Mouse (Mus musculus) adrenal gland, postnatal 10 days (tissue): ENCODE results near the gene Gnpat. TPM values are rescaled to one million over a fixed set of nuclear protein-coding genes. Genes with fewer than 3 reads are reported as not detected.

ENCODE experiments used
- DNase-seq: peaks from one replicate; pipeline ENCODE4 v3.0.0; 2021; ENCODE audit warnings: mixed read lengths
- long read RNA-seq, 2 experiments: library from polyadenylated mRNA; stranded (forward); transcript quantifications; one replicate each; pipeline ENCODE4 v2.0.0; 2021
- total RNA-seq, 2 experiments: library from RNA; stranded (reverse); gene quantifications; 2 replicates each; pipeline ENCODE4 v1.2.3; 2021

Gene Gnpat
- 100 to 1,000 TPM; 126 to 173 TPM for total RNA-seq
- long read RNA-seq, experiment 1, transcript Gnpat-201 (16 exons, 2,984 nt): major isoform, 82 of 163 reads
- long read RNA-seq, experiment 1, partial matches to known transcripts: 24 of 163 reads
- long read RNA-seq, experiment 1, other reads (novel, unspliced or antisense): 56 of 163 reads
- long read RNA-seq, experiment 2, transcript Gnpat-201 (16 exons, 2,984 nt): major isoform, 32 of 87 reads
- long read RNA-seq, experiment 2, partial matches to known transcripts: 12 of 87 reads
- long read RNA-seq, experiment 2, other reads (novel, unspliced or antisense): 41 of 87 reads

- DNase-seq: peak; percentile 97
Measured at GRCm38 (mm10) chr8:124862321-124863162, at the start of gene Gnpat, which contains the start of gene 2810004N23Rik. Gene Gnpat, plus strand, starts transcription at chr8:124863033. Gene 2810004N23Rik, minus strand, starts transcription at chr8:124863120.

- DNase-seq: no peak
Measured at GRCm38 (mm10) chr8:124813326-124813725, 49.5 kb upstream of the Gnpat start.

DNA sequence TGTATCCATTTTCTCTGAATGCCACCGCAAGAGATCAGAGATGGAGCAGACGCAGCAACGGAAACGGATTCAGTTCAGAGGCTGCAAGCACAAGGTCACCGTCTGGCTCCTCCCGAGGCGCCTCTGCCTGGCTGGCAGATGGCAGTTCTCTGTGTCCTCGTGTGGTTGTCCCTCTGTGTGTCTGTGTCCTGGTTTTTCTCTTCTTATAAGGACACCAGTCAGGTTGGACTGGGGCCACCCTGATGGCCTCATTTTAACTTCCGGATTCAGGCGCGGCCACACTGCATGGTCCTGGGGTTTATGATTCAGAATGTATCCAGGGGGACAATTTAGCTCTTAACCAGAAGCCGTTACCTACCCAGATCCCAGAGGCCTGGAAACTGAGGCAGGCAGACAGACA, 47.0 kb upstream of the Gnpat start:
- DNase-seq: no peak

DNA sequence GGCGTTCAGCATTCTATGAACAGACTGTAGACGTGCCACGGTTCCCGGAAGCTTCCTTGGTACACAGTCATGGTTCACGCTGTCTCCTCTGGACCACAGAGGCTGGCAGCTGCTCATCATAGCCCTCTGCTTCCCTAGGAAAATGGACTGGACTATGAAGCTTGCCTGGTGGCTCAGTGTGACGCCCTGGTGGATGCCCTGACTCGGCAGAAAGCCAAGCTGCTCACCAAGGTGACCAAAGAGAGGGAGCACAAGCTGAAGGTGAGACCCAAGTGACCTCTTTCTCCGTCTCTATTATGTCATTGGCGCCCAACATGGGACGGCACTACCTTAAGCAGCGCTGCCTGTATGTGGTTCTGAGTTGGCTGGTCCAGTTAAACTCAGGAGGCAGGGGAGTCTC, 46.0 kb upstream of the Gnpat start:
- DNase-seq: no peak

GRCm38 (mm10) chr8:124817361-124817760, 45.5 kb upstream of the Gnpat start:
- no peak for DNase-seq

GRCm38 (mm10) chr8:124819612-124820115, 43.2 kb upstream of the Gnpat start:
- no peak for DNase-seq

- peak; percentile 43 for DNase-seq
Measured at GRCm38 (mm10) chr8:124820125-124820524, 42.7 kb upstream of the Gnpat start.

DNA sequence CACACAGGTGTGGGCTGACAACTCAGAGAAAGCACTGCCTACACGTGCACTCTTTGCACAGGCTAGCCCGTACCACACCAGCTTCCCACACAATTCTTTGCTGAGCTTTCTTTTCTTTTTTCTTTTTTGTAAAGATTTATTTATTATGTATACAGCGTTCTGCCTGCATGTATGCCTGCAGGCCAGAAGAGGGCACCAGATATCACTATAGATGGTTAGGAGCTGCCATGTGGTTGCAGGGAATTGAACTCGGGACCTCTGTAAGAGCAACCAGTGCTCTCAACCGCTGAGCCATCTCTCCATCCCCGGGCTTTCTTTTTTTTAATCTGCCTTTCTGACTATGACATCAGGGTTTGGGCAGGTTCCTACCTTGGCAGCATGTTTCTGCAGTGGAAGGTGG, 39.3 kb upstream of the Gnpat start:
- DNase-seq: no peak

DNA sequence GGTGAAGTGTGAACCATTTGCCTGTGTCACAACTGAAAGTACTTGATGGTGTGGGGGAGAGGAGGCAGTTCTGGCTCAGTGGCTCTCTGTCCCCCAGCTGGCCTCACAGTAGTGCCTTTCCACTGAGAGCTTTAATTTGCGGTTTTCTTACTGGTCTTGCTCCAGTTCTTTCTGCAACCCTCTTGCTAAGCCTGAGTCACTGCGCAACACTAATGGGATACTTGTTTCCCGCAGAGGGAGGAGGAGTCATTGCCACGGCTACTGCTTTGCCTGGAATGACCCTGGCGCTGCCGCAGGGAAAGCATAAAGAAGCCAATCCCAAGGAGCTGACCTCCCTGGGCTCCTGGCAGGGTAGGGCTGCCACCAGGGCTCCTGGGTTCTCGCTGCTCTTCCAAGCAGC, 36.2 kb upstream of the Gnpat start:
- peak; percentile 75 for DNase-seq

- DNase-seq: peak; percentile 77
Measured at GRCm38 (mm10) chr8:124827387-124827786, 35.4 kb upstream of the Gnpat start.

GRCm38 (mm10) chr8:124828561-124829240, 34.1 kb upstream of the Gnpat start:
- DNase-seq: no peak

DNA sequence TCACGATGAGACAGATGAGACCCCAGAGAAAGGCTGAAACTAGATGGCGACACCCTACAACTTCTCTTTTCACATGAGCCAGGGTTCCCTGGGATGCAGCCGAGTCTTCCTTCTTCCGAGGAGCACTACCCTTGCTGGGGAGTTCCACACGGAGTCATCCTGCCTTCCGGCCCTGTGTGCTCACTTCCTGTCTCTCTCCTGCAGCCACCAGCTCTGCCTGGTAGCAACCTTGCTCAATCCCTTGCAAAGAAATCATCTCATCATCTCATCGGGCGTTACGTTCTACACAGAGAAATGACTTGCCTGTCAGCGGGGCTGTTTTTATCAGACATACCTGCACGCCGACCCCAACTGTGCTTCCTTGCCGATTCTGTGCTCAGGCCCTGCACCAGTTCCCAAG, 32.8 kb upstream of the Gnpat start:
- DNase-seq: no peak

GRCm38 (mm10) chr8:124831531-124831930, 31.3 kb upstream of the Gnpat start:
- peak; percentile 73 for DNase-seq

- DNase-seq: no peak
Measured at GRCm38 (mm10) chr8:124831941-124832340, 30.9 kb upstream of the Gnpat start.

DNA sequence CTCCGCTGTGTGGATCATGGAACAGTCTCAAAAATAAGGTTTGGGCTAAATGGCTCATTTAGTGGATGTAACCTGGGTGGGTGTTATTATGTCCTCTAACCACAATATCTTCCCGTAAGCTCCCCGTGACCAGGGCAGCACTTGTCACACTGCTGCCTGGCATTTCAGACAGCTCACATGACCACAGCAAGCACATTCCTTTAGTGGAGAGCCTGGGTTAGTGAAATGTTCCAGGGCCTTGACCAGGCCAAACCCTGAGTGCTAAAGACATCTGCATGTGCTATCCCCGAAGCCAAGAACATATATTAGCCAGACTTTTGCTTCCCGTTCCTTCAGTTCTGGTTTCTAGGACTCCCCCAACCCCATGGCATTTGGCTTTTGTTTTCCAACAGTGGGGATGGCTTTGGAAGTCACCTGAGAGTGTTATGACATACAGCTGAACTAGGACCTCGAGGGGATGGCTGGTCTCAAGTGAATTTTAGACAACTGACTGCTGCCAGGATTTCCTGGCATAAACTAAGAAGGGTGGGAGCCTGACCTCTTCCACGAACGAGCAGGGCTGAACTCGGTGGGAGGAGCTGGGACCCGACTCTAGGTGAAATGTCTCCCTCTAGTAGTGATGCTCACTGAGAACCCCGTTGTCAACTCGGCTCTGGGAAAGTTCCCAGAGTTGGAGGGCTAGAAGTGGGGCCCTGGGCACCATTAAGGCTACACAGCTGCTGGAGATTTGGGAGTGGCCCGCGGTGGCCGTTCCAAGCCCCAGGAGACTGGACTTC, 29.2 kb upstream of the Gnpat start:
- DNase-seq: peak; percentile 57

- DNase-seq: no peak
Measured at GRCm38 (mm10) chr8:124835848-124836247, 27.0 kb upstream of the Gnpat start.

GRCm38 (mm10) chr8:124836273-124836672, 26.6 kb upstream of the Gnpat start:
- DNase-seq: no peak

GRCm38 (mm10) chr8:124836907-124837306, 25.9 kb upstream of the Gnpat start:
- no peak for DNase-seq

DNA sequence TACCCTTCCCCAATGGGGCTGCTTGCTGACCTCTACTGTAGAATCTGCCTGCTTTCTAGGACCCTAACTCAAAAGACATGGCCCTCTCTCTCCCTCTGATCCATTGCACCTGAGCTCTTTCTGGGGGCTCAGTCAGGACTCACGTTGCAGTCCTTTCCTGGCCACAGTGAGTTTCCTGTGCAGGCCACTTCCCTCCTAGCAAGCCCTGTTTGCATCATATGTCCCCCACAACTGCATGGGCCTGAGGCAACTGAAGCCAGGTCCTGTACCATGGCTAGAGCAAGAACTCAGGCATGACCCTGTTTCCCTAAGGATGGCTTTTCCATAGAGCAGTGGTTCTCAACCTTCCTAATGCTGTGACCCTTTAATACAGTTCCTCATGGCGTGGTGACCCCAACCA, 24.9 kb upstream of the Gnpat start:
- no peak for DNase-seq

DNA sequence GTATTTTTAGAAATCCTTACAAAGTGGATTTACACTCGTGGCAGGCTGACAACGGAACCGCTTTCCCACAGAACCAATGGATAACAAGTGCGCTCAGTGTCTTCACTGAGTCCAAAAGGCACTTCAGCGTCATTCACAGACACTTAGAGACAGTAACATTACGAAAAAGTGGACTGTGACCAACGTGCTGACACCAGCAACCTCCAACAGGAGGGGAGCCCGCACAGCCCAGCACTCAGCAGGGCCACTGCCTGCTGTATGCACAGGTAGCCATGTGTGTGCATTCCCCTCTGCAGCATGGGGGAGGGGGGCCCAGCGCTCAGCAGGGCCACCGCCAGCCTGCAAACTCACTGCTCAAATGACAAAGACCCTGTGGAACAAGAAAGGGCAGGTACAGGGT, 23.5 kb upstream of the Gnpat start:
- no peak for DNase-seq

DNA sequence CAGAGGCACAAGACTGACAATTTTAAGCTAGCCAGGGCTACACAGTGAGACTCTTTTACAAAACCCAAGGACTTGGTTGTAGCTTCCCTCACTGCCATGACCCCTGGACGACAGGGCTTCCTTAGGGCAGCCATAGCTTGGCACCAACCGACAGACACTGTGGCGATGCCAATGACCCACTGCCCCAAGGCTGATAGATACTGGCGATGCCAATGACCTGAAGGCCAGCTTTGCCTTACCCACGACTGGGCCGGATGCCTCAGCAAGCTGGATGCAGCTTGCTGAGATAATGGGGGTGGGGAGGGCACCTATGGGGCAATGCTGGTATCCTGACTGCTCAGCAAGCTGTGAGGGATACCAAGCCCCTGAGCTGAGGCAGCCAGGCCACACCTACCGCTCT, 21.9 kb upstream of the Gnpat start:
- peak; percentile 34 for DNase-seq

DNA sequence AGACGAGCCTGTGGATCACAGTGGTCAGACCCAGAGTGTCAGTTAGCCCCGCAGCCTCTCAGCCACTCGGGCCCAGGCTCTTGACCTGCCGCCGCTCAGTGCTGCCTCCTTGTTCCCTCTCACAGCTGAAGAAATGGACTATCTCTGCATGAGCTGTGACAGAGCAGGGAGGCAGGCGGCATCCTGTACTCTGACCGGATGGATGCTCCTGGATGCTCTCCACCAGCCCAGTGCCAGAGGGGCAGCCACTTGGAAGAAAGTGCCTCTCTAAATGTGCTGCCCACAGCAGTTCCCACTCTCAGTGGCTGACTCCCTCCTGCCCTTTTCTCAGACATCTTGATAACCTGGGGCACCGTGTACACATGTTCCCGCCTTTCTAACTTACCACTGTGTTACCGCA, 21.1 kb upstream of the Gnpat start:
- no peak for DNase-seq
